Mouse (Mus musculus) cerebellum, adult 18-20 months (tissue): ENCODE measurements around the gene Tars2.

Experiments
- DNase-seq, 2 experiments: peaks; one replicate each; pipeline ENCODE4 v3.0.0; 2021

The Tars2 gene

DNA sequence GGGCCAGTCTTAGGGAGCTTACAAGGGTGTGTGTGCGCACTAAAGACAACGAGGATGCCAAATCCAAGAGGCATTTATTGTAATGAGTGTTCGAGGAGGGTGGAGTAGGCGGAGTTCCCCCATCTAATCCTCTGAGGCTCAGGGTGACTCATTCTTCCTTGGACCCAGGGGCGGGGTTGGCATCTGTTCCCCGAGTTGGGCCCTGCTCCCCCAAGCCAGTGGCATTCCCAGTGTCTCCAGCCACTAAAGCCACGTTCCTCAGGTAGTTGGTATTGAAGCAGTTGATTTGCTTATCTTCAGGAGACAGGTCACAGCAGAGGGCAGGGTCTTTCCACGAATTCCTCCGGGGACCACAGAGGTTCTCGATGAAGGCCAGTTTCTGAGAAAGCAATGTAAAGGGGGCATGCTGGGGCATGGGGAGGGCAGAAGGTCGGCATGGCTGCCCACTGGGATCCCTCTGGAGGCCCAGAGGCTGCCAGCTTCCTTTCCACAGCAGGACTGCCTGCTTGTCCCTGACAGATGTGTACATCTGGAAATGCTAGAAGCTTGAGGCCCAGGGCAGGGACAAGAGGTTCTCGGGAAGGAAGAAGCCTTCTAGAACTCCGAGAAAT lies 25.8 kb downstream of the Tars2 start:
- DNase-seq = no peak

DNA sequence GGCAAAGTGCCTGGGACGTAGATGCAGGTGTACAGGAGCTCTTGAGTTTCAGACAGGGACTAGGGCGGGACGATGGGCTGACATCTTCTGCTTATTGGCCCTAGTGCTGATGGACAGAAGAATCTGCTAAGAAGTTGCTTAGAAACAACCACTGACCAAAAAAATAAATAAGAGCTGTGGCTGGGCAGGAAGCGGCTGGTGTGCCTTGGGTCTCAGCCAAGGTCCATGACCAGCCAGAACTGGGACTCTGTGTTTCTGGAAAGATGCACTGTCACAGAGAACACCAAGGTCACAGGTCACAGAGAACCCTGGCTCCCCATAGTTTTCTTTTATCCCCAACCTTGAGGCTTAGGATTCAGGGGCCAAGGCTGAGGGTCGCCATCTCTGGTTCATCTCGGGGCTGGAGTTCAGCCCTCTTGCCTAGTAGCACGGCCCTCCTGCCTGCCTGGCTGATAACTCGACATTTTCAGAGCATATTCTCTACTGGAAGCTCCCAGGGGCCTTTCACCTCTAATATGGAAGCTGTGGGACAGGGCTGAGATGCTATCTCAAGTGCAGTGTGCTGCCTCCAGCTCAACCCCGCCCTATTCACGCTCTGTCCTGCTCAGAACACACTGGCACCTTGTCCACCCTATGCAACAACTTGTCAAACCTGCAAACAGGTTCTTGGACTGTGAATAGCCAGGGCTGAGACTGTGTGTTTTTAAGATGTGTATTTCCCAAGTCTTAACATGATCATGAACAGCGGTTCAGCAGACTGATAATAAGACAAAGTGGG lies 27.1 kb downstream of the Tars2 start:
- no peak for DNase-seq

DNA sequence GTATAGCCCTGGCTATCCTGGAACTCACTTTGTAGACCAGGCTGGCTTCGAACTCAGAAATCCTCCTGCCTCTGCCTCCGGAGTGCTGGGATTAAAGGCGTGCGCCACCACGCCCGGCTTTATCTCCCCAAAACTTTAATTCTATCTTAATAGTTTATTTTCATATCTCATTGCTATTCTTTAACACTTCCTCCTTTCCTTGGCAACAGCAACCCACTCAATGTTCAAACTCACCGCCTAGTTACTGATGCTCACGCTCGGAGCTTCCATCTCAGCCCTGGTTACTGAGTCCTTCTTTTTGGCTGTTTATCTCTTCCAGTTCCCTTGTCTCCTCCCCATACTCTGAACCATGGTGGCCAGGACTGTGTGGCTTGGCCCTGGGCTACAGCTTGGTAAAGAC lies 27.7 kb downstream of the Tars2 start:
- no peak for DNase-seq

DNA sequence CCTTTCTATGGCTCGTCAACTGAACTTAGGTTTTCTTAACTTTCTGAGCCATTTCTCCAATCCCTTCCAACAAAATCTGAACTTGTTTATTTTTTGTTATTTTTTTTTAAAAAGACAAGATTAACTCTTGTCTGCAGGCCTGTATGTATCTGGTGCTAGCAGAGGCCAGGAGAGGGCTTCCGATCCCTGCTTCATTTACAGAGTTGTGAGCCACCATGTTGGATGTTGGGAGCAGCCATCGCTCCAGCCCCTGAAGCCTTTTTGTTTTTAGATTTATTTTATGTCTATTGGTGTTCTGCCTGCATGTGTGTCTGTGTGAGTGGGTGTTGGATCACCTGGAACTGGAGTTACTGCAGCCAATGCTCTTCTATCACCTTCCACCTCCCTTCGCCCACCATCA lies 28.2 kb downstream of the Tars2 start:
- no peak for DNase-seq

DNA sequence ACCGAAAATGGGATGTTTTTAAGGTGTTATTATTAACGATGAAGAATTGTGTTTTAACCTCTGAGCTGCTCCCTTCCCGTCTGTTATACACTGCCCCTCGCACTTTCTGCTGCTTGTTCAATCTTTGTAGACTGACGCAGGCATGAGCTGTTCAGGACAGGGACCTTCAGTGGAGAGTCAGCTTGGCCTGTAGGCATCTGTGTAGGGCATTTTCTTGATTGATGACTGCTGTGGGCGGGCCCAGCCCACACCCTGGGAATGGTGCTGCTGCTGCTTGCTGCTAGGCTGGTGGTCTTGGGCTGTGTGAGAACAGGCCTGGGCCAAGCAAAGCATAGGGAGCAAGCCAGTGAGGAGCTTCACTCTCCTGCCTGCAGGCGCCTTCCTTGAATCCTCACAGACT lies 29.6 kb downstream of the Tars2 start:
- DNase-seq = no peak

DNA sequence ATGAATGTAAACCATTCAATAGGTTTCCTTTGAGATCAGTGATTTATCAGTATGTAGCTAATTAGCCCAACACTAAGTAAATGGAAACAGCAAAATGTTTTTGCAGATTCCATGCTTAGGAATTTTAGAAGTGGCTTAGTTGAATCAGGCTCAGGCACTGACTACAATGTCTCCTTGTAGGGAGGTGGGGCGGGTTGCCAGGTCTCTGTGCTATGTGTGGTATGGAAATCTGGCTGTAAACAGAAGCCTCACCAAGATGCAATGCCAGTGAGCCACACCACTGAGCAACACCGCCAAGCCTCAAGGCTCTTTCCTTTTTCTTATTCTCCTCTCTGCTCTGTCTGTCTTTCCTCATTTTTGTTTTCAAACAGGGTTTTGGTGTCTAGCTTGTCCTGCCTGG lies 31.1 kb downstream of the Tars2 start:
- DNase-seq = no peak

DNA sequence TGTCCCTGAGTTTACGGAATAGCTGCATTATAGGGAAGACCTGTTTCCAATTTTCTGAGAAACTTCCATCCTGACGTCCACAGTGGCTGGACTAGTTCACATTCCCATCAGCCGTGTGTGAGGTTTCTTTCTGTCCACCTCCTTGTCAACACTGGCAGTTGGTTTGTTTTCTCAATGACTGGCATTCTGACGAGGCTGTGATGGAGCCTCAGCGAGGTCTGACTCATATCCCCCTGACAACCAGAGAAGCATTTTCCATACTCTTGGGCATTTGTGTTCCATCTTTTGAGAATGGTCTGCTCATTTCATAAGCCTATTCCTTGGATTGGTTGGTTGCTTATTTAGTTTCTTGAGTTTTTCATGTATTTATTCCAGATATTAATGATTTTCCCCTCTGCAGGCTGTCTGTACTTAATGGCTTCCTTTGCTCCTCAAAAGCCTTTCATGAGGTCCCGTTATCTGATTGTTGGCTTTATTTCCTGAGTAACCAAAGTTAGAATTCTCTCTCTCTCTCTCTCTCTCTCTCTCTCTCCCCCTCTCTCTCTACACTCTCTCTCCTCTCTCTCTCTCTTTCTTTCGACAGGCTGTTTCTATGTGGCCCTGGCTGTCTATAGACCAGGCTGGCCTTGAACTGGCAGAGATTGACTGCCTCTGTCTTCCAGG lies 33.2 kb downstream of the Tars2 start:
- DNase-seq = no peak

DNA sequence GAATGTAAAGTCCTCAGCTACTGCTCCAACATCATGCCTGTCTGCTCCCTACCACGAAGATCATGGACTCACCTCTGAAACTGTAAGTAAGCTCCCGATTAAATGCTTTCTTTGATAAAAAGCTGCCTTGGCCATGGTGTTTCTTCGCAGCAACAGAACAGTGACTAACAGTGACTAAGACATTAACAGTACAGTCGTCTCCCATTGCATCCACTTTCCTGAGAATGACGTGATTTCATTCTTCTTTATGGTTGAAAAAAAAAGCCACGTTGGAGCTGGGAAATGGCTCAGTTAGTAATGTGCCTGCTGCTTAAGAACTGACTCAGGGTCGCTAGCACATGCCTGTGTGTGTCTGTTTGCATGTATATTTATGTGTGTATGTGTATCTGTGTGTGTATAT lies 34.1 kb downstream of the Tars2 start:
- DNase-seq = no peak

DNA sequence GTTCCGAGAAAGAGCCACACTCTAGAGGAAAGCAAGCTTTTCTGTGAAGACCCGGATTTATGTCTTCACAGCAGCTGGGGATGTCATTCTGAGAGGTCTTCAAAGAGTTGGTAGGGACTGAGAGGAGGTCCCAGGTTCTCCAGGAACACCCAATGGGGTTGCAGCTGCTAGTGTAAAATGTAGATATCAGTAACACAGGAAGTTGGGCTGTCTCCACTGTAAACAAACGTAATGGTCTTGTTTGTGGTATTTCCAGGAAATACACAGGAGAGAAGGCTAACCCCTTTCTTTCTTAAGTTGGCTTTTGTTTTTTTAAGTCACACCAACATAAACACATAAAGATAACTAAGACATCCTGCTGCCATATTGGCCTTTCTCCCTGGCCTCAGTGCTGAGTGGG lies 37.6 kb downstream of the Tars2 start:
- no peak for DNase-seq

DNA sequence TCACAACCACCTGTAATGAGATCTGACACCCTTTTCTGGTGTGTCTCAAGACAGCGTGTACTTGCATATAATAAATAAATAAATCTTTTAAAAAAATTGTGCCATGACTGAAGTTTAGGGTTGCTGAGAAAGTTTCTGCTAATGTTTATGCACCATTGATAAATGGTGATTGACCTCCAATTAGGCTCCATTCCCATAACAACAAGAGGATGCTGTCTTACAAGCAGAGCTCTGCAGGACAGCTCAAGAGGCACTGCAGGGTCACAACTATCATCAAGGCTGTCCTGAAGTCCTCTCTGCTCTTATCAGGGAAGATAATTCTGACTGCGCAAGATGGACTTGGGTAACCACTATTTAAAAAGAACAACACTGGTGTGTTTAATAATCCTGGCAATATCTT lies 41.9 kb downstream of the Tars2 start:
- no peak for DNase-seq

DNA sequence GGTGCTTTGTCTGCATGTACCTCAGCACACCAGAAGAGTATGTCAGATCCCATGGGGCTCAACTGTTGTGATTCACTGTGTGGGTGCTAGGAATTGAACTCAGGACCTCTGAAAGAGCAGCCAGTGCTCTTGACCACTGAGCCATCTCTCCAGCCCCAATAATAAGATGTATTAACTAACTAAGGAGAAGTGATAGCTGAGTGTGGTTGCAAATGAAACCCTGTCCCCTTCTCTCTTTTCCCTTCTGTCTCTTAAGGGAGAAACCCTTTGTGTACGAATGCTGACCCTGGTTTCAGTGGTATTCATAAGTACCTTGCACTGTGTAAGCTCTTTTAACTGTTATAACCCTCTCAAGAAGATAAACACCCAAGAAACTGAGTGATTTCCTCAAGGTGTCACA lies 43.9 kb downstream of the Tars2 start:
- DNase-seq = no peak

DNA sequence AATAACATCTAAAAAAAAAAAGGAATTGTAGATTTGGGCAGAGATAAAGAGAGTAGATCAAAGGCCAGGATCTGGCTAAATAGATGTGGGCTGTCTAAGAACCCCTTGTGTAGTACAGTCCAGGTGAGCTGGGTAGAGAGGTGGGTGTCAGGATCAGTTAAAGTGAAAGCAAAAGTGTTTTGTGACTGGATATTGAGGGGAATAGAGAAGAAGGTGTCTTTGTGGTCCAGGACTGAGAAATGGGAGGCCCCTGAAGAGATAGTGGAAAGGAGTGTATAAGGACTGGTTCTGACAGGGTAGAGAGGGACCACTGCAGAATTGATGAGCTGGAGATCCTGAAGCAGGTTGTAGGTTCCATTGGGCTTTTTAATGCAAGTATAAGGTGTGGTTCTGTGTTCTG lies 50.0 kb downstream of the Tars2 start:
- DNase-seq = no peak

DNA sequence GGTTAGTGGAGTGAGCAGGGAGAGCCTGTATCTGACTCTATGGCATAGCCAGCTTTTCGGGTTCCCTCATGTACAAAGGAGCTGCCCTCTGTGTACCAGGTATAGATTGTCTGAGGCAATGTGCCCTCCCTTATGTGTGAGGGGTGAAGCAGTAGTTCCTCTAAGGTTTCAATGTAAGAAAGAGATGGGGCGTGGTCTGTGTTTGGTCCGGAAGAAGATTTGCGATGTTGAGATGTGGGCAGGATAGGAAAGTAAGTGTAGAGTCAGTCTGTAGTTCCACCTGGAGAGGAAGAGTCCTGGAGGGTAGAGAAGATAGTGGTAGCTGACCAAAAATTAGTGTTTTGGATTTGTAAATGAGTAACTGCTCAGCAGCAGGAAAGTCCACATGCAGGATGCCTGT lies 51.0 kb downstream of the Tars2 start:
- DNase-seq = no peak

DNA sequence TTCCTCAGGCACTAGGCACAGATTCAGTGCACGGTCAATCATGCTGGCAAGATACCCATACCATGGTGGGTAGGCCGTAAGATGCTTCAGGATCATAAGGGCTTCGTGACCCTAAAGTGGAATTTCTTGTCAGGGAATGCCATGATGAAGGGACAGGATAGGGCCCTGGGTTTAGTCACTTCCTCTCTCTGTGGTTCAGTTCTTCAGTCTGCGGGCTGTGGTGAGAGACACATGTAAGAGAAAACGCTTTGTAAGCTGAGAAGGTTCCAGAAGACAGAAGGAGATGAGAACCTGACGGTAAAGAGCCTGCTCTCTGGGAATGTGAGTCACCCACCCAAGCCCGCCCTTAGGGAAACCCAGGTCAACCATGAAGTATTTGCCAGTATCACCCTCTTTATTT lies 52.5 kb downstream of the Tars2 start:
- no peak for DNase-seq

DNA sequence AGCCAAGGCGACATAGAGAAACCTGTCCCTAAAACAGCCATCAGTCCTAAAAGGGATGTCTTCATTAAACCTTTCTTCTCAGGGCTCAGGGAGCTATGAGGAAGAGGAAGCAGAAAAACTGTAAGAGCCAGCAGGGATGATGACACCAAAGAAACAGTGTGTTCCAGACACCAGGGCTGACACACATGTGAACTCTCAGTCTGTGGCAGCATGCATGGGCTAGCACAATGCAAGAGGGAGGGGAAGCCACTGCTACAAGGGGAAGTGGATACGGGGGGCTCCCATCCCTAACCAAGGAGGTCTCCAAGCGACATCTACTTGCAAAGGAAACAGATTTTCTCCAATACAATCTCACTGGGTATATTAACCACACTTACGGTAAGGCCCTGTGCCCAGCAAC lies 53.7 kb downstream of the Tars2 start:
- no peak for DNase-seq

DNA sequence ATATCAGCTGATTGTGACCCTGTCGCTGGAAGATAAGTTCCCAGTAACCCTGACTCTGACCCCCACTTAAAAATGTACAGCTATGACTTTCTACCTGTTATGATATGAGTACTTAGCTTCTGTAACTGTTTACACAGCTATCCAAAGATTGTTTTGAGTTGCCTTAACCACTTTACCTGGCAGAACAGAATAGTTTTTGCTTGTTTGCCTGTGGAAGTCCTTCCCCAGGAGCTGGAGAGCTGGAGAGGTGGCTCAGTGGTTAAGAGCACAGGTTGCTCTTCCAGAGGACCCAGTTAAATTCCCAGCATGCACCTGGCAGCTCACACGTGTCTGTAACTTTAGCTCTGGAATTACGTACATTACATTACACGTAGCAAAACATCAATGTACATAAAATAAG lies 55.4 kb downstream of the Tars2 start:
- no peak for DNase-seq

DNA sequence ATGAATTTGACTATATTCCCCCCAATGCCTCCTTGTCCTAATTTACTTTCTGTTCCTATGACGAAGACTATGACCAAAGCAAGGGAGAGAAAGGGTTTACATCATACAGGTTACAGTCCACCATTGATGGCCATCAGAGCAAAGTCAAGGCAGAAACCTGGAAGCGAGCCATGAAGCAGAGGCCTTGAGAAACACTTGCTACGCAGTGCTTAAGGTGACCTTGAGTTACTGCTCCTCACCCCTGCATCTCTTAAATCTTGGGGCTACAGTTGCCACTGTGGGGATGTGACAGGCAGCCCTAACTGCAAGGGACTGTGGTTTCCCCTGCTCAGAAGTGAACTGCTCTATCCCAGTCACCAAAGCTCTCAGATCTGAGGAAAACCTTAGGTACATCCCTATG lies 56.7 kb downstream of the Tars2 start:
- DNase-seq = no peak

DNA sequence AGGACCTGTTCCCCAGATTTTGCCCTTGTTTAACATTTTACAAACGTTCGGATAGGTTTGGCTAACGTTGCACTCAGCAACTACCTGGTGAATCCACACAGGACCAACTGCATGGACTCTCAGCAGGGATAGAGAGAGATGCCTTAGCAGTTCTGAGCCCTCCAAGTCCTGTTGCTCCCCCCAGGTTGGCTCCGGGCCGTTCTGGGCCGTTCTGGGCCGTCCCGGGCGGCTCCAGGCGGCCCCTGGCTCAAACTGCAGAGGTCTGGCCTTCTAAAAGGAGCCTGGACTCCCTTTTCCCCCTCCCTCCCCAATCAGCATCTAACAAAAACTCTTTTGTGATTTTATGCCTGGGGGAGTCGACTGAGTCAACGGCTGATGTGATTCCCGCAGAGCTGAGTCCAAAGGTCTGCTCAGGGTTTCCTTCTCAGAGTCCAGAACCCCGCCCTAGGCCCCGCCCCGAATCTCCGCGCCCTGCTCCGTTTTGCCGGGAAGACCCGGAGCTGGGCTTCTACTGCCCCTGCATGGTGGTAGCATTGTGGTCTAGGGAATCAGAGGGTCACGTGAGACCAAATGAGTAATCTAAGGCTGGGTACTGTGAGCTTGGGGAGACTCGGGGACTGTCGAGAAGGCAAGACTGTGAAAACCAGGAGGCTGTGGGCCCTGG lies 58.0 kb downstream of the Tars2 start:
- DNase-seq = peak; percentile 57 to 63

DNA sequence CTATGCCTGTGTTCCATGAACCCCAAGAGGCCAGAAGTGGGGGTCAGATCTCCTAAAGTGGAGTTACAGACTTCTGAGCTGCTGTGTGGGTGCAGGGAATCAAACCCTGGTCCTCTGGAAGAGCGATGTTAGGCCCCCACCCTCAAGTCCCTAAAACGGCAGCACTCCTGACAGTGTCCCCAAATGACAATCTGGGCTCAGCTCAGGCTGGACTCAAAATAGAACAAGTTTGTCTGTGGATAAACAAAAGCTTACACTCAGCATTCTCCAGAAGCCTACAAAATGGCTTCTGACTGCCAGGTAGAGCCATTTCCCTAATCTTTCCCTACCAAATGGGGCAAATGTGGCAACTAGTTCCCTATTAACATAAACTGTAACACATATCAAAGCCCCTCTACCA lies 58.9 kb downstream of the Tars2 start:
- DNase-seq = no peak

DNA sequence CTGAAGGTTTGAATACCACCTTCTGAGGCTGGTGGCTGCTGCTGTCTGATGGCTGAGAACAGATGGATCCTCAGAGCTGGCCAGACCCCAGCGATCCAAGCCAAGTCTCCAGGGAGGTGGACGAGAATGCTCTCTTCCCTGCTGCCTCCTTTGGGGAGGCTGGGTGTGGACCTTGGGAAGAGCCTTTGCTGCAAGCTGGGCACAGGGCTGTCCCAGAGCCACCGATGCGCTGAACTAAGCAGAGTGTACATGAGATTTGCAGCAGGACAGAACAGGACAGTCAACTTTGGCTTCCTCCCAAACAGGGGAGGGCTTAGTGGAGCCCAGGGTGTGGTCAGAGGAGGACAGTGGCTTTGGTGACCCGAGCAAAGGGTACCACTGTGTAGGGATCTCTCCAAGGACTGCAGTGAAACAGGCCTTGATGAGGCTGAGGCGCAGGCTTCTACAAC lies 59.7 kb downstream of the Tars2 start:
- peak; percentile 72 to 73 for DNase-seq

DNA sequence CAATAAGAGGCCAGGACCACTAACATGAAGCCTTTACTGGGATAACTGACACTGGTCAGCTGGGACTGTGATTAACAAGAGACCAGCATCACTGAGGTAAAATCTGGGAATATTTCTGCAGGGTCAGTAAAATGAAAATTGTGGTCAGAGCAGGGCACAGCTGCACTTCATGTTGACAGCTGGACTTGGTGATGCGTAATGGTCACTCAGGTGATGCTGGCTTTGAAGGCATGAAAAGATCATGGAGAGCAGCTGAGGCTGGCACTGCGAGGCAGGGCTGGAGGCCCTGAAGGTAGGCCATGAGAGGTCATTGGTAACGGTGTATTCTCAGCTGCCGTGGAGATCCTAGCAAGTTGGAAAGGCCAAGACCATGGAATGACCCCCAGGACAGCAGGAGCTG lies 61.7 kb downstream of the Tars2 start:
- DNase-seq = no peak

DNA sequence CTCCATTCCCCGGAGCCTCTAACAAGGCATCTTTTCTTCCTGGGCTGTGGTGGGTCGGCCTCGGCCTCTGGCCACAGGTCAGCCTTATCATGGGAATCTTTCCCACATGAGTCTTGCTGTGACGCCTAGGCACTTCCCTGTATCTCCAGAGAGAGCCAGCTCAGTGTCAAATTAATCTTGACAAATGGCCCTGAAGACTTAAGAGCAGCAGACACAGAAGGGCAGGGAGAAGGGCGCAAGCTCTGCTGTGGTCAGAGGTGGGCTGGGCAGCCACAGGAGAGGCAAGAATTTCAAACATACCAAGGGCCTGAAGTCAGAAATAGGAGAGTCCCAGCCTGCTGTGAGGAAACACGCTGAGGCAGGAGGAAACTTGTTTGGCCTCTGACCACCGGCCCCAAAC lies 63.6 kb downstream of the Tars2 start:
- DNase-seq = no peak

DNA sequence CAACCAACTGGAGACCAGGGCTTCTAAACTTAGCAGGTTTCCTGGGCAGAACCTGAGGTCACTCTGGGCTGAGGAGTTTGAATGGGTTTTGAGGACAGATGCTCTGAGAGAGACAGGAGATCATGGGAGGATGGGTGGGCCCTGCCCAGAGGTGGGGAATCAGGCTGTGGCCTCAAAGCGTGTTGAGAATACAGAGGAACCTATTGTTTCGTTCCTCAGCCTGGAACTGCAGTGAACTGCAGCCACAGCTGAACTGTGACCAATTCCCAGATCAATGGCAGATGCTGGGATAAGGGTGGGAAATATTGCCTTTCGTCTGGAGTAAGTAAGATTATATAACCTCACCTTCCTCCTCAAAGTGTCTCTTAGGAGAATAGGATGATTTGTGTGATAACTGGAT lies 64.2 kb downstream of the Tars2 start:
- no peak for DNase-seq
